17 mouse cellular contexts compared by ENCODE assay signal in genomic region chr5:102395608-102396146, GRCm38 (mm10).
A peak's percentile ranks its signal among the peaks of the same experiment; 100 is the strongest.
DNase-seq lines count a peak whose midpoint lies in the region; ATAC-seq and TF ChIP-seq lines count a peak whose summit lies in the region.
"Had no signal": no experiment of that assay in that cellular context is flagged by ENCODE, and none has a peak within 500 bp of the region (broad histone marks: within the 10 kb centered on the region; RNA-seq: fewer than 3 reads in every experiment).

No protein-coding gene starts in this region.

- H3K36me3 ChIP-seq in neural tube, embryonic 15.5 days = no peaks in the 10 kb centered on the region
- H3K36me3 ChIP-seq: embryonic facial prominence, embryonic 13.5 days; hindbrain, embryonic 15.5 days; intestine, embryonic 15.5 days; limb, embryonic 12.5 days; liver, embryonic 13.5 days; midbrain, embryonic 15.5 days had no signal

- H3K4me2 ChIP-seq in neural tube, embryonic 15.5 days = no peak overlapping the region
- H3K4me2 ChIP-seq: embryonic facial prominence, embryonic 13.5 days; hindbrain, embryonic 15.5 days; intestine, embryonic 15.5 days; limb, embryonic 12.5 days; liver, embryonic 13.5 days; midbrain, embryonic 15.5 days had no signal

- WGBS in neural tube, embryonic 15.5 days = 69% methylated on average over 11 of the region's 11 CpGs

- no peak overlapping the region for H3K4me3 ChIP-seq in gastrocnemius, adult 2 months
- H3K4me3 ChIP-seq in neural tube, embryonic 15.5 days (replicated peaks) = no peak overlapping the region
- H3K4me3 ChIP-seq: embryonic facial prominence, embryonic 13.5 days; hindbrain, embryonic 15.5 days; intestine, embryonic 15.5 days; limb, embryonic 12.5 days; liver, embryonic 13.5 days; midbrain, embryonic 15.5 days; myocyte had no signal

- H3K9ac ChIP-seq in neural tube, embryonic 15.5 days (replicated peaks) = no peak overlapping the region
- H3K9ac ChIP-seq: embryonic facial prominence, embryonic 13.5 days; hindbrain, embryonic 15.5 days; intestine, embryonic 15.5 days; limb, embryonic 12.5 days; liver, embryonic 13.5 days; midbrain, embryonic 15.5 days had no signal

- H3K4me1 ChIP-seq in neural tube, embryonic 15.5 days = no peaks in the 10 kb centered on the region
- H3K4me1 ChIP-seq: hindbrain, embryonic 15.5 days; limb, embryonic 12.5 days; liver, embryonic 13.5 days; midbrain, embryonic 15.5 days had no signal

- no peak for DNase-seq in gastrocnemius, adult 2 months
- DNase-seq in gastrocnemius, postnatal 36 days = no peak
- DNase-seq in layer of hippocampus, adult 18-20 months (ENCODE audit: low spot score in 2 of 2) = peak; percentile 4 to 10
- no peak for DNase-seq in layer of hippocampus, postnatal 25 days (ENCODE audit: extremely low spot score in 1 of 2, low spot score in 1 of 2)
- peak; percentile 32 for DNase-seq in brain, adult 2 months (ENCODE audit: low read depth, low spot score)
- peak; percentile 34 for DNase-seq in skeletal muscle tissue, adult 2 months (ENCODE audit: low read depth, low spot score)
- DNase-seq: adrenal gland, adult 8-10 months; cerebellum, adult 9-11 months; liver, embryonic 13.5 days; spleen, adult 18-20 months had no signal

- intact Hi-C loops in gastrocnemius, adult 2 months (cut with DNase I) = no loop called here
- intact Hi-C loops in gastrocnemius, postnatal 36 days (cut with DNase I) = loop anchor here (2.0 kb wide), 1 partner anchor 29 kb away; no protein-coding TSS in a partner anchor

- H3K9me3 ChIP-seq in neural tube, embryonic 15.5 days (replicated peaks) = no peaks in the 10 kb centered on the region
- H3K9me3 ChIP-seq: embryonic facial prominence, embryonic 13.5 days; hindbrain, embryonic 15.5 days; intestine, embryonic 15.5 days; limb, embryonic 12.5 days; liver, embryonic 13.5 days; midbrain, embryonic 15.5 days had no signal

- no peaks in the 10 kb centered on the region for H3K27me3 ChIP-seq in neural tube, embryonic 15.5 days (replicated peaks)
- H3K27me3 ChIP-seq: embryonic facial prominence, embryonic 13.5 days; hindbrain, embryonic 15.5 days; intestine, embryonic 15.5 days; limb, embryonic 12.5 days; liver, embryonic 13.5 days; midbrain, embryonic 15.5 days had no signal

- ATAC-seq in neural tube, embryonic 15.5 days (ENCODE audit: low FRiP score) = no peak
- ATAC-seq: intestine, embryonic 15.5 days; midbrain, embryonic 15.5 days had no signal

- H3K27ac ChIP-seq in gastrocnemius, adult 2 months = peak overlapping the region; percentile 72
- no peak overlapping the region for H3K27ac ChIP-seq in neural tube, embryonic 15.5 days (replicated peaks)
- H3K27ac ChIP-seq: embryonic facial prominence, embryonic 13.5 days; hindbrain, embryonic 15.5 days; limb, embryonic 12.5 days; liver, embryonic 13.5 days; midbrain, embryonic 15.5 days had no signal

- no peak for TF ChIP-seq CTCF in gastrocnemius, adult 2 months (IDR thresholded peaks at IDR 0.05)

Comparison
In these comparisons a context has a peak if more than half of its experiments do, and no peak if none do; other contexts are left out.
1. DNase-seq: peak in layer of hippocampus, adult 18-20 months (2 of 2), brain, adult 2 months (single experiment) and skeletal muscle tissue, adult 2 months (single experiment); none in gastrocnemius, adult 2 months (single experiment), gastrocnemius, postnatal 36 days (0 of 2) and layer of hippocampus, postnatal 25 days (0 of 2).